In the genomic region with DNA sequence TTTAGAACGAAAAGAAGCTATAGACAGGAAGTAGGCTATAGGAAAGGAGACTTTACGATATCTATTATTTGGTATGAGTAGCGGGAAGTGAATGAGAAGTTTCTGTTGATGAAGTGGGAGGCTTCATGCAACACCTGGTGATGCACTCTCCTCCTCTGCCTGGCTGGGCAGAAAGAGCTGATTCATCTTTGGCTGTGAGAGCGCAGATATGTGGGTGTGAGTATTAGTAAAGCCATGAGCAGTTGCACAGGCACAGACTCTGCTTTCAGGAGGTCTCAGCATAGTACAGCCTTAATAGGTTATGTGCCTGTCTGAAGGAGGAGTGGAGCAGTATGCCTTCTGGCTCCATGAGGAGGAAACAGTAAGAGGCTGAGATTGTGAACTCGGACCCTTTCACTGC, we compare ENCODE assay signal across 19 mouse cellular contexts.
"Had no signal": no experiment of that assay in that cellular context is flagged by ENCODE, and none has a peak within 500 bp of the region (broad histone marks: within the 10 kb centered on the region; RNA-seq: fewer than 3 reads in every experiment).

No protein-coding gene starts in this region.

- H3K4me3 ChIP-seq: limb, embryonic 12.5 days; limb, embryonic 15.5 days; liver, embryonic 13.5 days had no signal

- ATAC-seq: hindbrain, postnatal 0 days; inflammation-experienced regulatory T-cells, adult 6 months; intestine, embryonic 16.5 days had no signal

- H3K27ac ChIP-seq: hindbrain, postnatal 0 days; kidney, postnatal 0 days; limb, embryonic 12.5 days; limb, embryonic 15.5 days; liver, embryonic 13.5 days; stomach, postnatal 0 days had no signal

- DNase-seq: kidney, adult 18-20 months; kidney, adult 9 months; kidney, postnatal 36 days; layer of hippocampus, postnatal 36 days; left cerebral cortex, postnatal 4 days; liver, embryonic 13.5 days; lung, adult 2 months; lung, postnatal 14 days; lung, postnatal 4 days; midbrain, embryonic 14.5 days; right cerebral cortex, postnatal 4 days; thymus, postnatal 25 days had no signal
